Mouse (Mus musculus): ENCODE measurements around the gene Rnf166. TPM values are rescaled to one million over a fixed set of nuclear protein-coding genes. Genes with fewer than 3 reads are reported as not detected.

Rnf166 gene
- polyA plus RNA-seq, 1 experiment: 69.4 TPM

- H3K4me3 ChIP-seq (replicated peaks; ENCODE audit: insufficient read depth, low read depth, low read length): no peak overlapping the region
- TF ChIP-seq POLR2A (IDR thresholded peaks at IDR 0.05; ENCODE audit: borderline replicate concordance, insufficient read depth, low read length): no peak
- TF ChIP-seq CTCF (IDR thresholded peaks at IDR 0.05; ENCODE audit: borderline replicate concordance, insufficient read depth, low read depth, low read length): no peak
- WGBS: 92% methylated on average over 9 of the region's 9 CpGs
Observed at GRCm38 (mm10) chr8:122436146-122436545, 39.7 kb downstream of the Rnf166 start.

GRCm38 (mm10) chr8:122435375-122435774 lies 40.5 kb downstream of the Rnf166 start:
- 96% methylated on average over 6 of the region's 6 CpGs for WGBS
- Histone ChIP-seq H3K4me3 (replicated peaks; ENCODE audit: insufficient read depth, low read depth, low read length) (no peak overlapping the region), H3K27ac (ENCODE audit: insufficient read depth, low read length) (no peak overlapping the region), H3K27me3 (ENCODE audit: control insufficient read depth, insufficient read depth, low read length) (no peaks in the 10 kb centered on the region), H3K4me1 (ENCODE audit: control insufficient read depth, insufficient read depth, low read length) (peaks cover 23% of the 10 kb centered on the region)
- DNase-seq: no peak
- peak; percentile 39; the same call in 1 of the 2 replicates for TF ChIP-seq CTCF (IDR thresholded peaks at IDR 0.05; ENCODE audit: borderline replicate concordance, insufficient read depth, low read depth, low read length)
- no peak for TF ChIP-seq POLR2A (IDR thresholded peaks at IDR 0.05; ENCODE audit: borderline replicate concordance, insufficient read depth, low read length)

More at GRCm38 (mm10) chr8:122436146-122436545, 39.7 kb downstream of the Rnf166 start:
- DNase-seq: no peak
- Histone ChIP-seq H3K27me3 (ENCODE audit: control insufficient read depth, insufficient read depth, low read length) (no peaks in the 10 kb centered on the region), H3K27ac (ENCODE audit: insufficient read depth, low read length) (no peak overlapping the region), H3K4me1 (ENCODE audit: control insufficient read depth, insufficient read depth, low read length) (peaks cover 27% of the 10 kb centered on the region)

GRCm38 (mm10) chr8:122433269-122433905 lies 42.5 kb downstream of the Rnf166 start:
- Histone ChIP-seq H3K27me3 (ENCODE audit: control insufficient read depth, insufficient read depth, low read length) (no peaks in the 10 kb centered on the region), H3K4me3 (replicated peaks; ENCODE audit: insufficient read depth, low read depth, low read length) (no peak overlapping the region), H3K4me1 (ENCODE audit: control insufficient read depth, insufficient read depth, low read length) (peaks cover 3% of the 10 kb centered on the region), H3K27ac (ENCODE audit: insufficient read depth, low read length) (no peak overlapping the region)
- WGBS: 67% methylated on average over 11 of the region's 11 CpGs
- TF ChIP-seq CTCF (IDR thresholded peaks at IDR 0.05; ENCODE audit: borderline replicate concordance, insufficient read depth, low read depth, low read length) (no peak), POLR2A (IDR thresholded peaks at IDR 0.05; ENCODE audit: borderline replicate concordance, insufficient read depth, low read length) (no peak)
- DNase-seq: no peak

GRCm38 (mm10) chr8:122432443-122433268 lies 43.2 kb downstream of the Rnf166 start, which contains the start of gene Cyba:
Gene Cyba, minus strand, starts transcription at chr8:122432930.
- Histone ChIP-seq H3K4me1 (ENCODE audit: control insufficient read depth, insufficient read depth, low read length) (no peaks in the 10 kb centered on the region; the same call in 1 of the 2 replicates), H3K27me3 (ENCODE audit: control insufficient read depth, insufficient read depth, low read length) (no peaks in the 10 kb centered on the region), H3K27ac (ENCODE audit: insufficient read depth, low read length) (no peak within 1 kb of the TSS), H3K4me3 (replicated peaks; ENCODE audit: insufficient read depth, low read depth, low read length) (no peak within 1 kb of the TSS)
- TF ChIP-seq CTCF (IDR thresholded peaks at IDR 0.05; ENCODE audit: borderline replicate concordance, insufficient read depth, low read depth, low read length) (no peak), POLR2A (IDR thresholded peaks at IDR 0.05; ENCODE audit: borderline replicate concordance, insufficient read depth, low read length) (no peak)
- 25% methylated on average over 45 of the region's 45 CpGs for WGBS
- DNase-seq: no peak

GRCm38 (mm10) chr8:122431694-122432442 lies 44.0 kb downstream of the Rnf166 start:
- H3K27me3 ChIP-seq (ENCODE audit: control insufficient read depth, insufficient read depth, low read length): no peaks in the 10 kb centered on the region
- 63% methylated on average over 18 of the region's 18 CpGs for WGBS
- no peaks in the 10 kb centered on the region for H3K4me1 ChIP-seq (ENCODE audit: control insufficient read depth, insufficient read depth, low read length)
- DNase-seq: no peak
- no peak overlapping the region for H3K27ac ChIP-seq (ENCODE audit: insufficient read depth, low read length)
- TF ChIP-seq POLR2A (IDR thresholded peaks at IDR 0.05; ENCODE audit: borderline replicate concordance, insufficient read depth, low read length) (no peak), CTCF (IDR thresholded peaks at IDR 0.05; ENCODE audit: borderline replicate concordance, insufficient read depth, low read depth, low read length) (no peak)
- no peak overlapping the region for H3K4me3 ChIP-seq (replicated peaks; ENCODE audit: insufficient read depth, low read depth, low read length)

GRCm38 (mm10) chr8:122430646-122431045 lies 45.2 kb downstream of the Rnf166 start:
- Histone ChIP-seq H3K4me1 (ENCODE audit: control insufficient read depth, insufficient read depth, low read length) (no peaks in the 10 kb centered on the region), H3K27me3 (ENCODE audit: control insufficient read depth, insufficient read depth, low read length) (no peaks in the 10 kb centered on the region), H3K4me3 (replicated peaks; ENCODE audit: insufficient read depth, low read depth, low read length) (no peak overlapping the region), H3K27ac (ENCODE audit: insufficient read depth, low read length) (no peak overlapping the region)
- WGBS: 71% methylated on average over 3 of the region's 3 CpGs
- DNase-seq: no peak
- TF ChIP-seq POLR2A (IDR thresholded peaks at IDR 0.05; ENCODE audit: borderline replicate concordance, insufficient read depth, low read length): no peak
- no peak for TF ChIP-seq CTCF (IDR thresholded peaks at IDR 0.05; ENCODE audit: borderline replicate concordance, insufficient read depth, low read depth, low read length)

- 82% methylated on average over 10 of the region's 10 CpGs for WGBS
Observed at GRCm38 (mm10) chr8:122430058-122430636, 45.7 kb downstream of the Rnf166 start.

More at GRCm38 (mm10) chr8:122430058-122430636, 45.7 kb downstream of the Rnf166 start:
- Histone ChIP-seq H3K27me3 (ENCODE audit: control insufficient read depth, insufficient read depth, low read length) (no peaks in the 10 kb centered on the region), H3K4me3 (replicated peaks; ENCODE audit: insufficient read depth, low read depth, low read length) (no peak overlapping the region), H3K27ac (ENCODE audit: insufficient read depth, low read length) (no peak overlapping the region), H3K4me1 (ENCODE audit: control insufficient read depth, insufficient read depth, low read length) (no peaks in the 10 kb centered on the region)
- no peak for DNase-seq
- TF ChIP-seq POLR2A (IDR thresholded peaks at IDR 0.05; ENCODE audit: borderline replicate concordance, insufficient read depth, low read length) (no peak), CTCF (IDR thresholded peaks at IDR 0.05; ENCODE audit: borderline replicate concordance, insufficient read depth, low read depth, low read length) (no peak)

Measured in cerebellum, adult 2 months (tissue).